Mouse (Mus musculus): ENCODE results near the gene Rhbdd2.
A peak's percentile ranks its signal among the peaks of the same experiment; 100 is the strongest.
"Not testable (repeated sequence)": the region's sequence is repeated elsewhere in the genome, so short reads cannot be mapped to it uniquely, and the experiment has no call there.

Rhbdd2 gene

GRCm38 (mm10) chr5:135632117-135632796, at the start of gene Rhbdd2:
Gene Rhbdd2 (plus strand): TSS chr5:135632618.
- peak; percentile 95 for DNase-seq (ENCODE audit: low spot score in 2 of 2)

GRCm38 (mm10) chr5:135585691-135586090, 46.7 kb upstream of the Rhbdd2 start:
- no peak for DNase-seq (ENCODE audit: low spot score in 2 of 2)

DNA sequence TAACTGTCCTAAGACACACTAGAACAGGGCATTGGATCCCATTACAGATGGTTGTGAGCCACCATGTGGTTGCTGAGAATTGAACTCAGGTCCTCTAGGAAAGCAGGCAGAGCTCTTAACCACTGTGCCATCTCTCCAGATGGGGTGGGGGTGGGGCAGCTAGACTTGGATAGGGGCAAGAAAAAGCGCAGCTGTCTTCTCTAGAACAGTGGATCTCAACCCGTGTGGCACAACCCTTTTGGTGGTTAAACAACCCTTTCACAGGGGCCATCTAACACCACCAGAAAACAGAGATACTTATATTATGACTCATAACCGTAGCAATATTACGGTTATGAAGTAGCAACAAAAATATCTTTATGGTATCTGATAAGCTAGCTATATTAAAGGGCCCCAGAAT, 44.7 kb upstream of the Rhbdd2 start:
- no peak for DNase-seq (ENCODE audit: low spot score in 2 of 2)

DNA sequence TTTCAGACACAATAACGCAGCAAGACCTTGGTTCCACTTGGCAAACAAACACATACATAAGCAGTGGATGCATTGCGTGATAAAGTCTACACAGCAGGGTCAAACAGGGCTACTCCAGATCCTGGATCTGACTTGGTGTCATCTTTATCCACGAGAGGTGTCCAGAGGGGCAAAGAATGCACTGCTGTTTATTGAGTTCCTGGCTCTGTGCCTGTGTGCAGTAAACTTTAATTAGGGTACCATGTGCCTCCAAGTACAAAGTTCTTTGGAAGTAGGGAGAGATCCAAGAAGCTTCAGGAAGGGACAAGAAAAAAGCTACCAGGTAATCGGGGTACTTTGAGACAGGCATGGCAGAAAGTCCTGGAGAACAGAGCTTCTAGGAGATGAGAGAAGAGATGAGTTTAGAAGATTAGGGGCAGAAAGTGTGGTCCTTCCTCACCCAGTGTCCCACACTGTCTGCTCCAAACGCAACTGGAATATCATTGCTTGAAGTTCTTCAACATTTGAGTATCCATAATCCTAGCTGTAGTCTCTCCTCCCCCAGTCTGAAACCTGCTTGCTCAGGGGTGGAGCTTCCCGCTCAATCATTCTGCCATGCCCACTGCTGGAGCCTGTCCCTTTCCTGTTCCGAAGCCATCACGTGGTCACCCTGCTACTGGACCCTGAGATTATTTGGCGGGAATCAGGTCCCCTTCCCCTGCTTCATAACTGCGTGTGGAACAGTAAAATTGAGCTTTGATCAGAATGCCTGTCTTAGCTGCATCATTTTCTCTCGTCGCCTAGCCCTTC, 42.2 kb upstream of the Rhbdd2 start:
- no peak for DNase-seq (ENCODE audit: low spot score in 2 of 2)

- DNase-seq (ENCODE audit: low spot score in 2 of 2), result not testable (repeated sequence)
These were observed 27.8 kb upstream of the Rhbdd2 start for GRCm38 (mm10) chr5:135604643-135605042.

- DNase-seq (ENCODE audit: low spot score in 2 of 2), result not testable (repeated sequence)
These were observed 25.7 kb upstream of the Rhbdd2 start for GRCm38 (mm10) chr5:135606717-135607116.

DNA sequence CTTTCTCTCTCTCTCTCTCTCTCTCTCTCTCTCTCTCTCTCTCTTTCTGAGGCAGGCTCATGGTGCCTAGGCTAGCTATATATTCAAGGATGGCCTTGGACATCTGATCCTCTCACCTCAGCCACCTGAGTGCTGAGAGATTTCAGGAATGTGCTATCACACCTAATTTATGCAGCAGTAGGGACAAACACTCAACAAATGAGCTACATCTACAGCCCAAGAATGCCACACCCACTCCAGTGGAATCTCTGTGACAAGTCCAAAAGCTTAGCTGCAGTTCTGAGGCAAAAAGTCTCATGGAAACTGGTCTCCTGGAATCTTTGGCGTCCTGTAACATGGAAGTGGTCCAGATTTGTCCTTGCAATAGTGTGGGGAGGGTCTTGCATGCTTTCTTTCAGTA, 24.8 kb upstream of the Rhbdd2 start:
- no peak for DNase-seq (ENCODE audit: low spot score in 2 of 2)

GRCm38 (mm10) chr5:135609794-135610193, 22.6 kb upstream of the Rhbdd2 start:
- no peak for DNase-seq (ENCODE audit: low spot score in 2 of 2)

GRCm38 (mm10) chr5:135619741-135620140, 12.7 kb upstream of the Rhbdd2 start:
- DNase-seq (ENCODE audit: low spot score in 2 of 2), result not testable (repeated sequence)

DNA sequence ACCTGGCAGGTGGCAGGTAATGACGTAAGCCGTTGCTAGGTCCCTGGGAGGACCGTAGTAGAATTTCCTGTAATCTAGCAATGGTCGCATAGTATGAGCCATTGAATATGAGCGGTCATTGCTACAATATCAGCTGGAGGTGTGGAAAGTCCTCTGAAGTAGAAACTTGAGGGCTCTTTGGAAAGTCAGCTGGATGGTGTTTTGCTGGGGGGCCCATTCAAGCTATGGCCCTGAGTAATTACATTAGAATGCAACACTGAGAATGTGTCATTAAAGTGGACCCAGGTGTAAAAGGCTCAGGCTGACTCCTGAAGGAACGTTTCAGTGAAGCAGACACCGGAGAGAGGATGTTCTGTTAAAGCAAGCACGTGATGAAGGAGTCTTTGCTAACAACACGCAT, 11.9 kb upstream of the Rhbdd2 start:
- DNase-seq (ENCODE audit: low spot score in 2 of 2), result no peak

GRCm38 (mm10) chr5:135621725-135622124, 10.7 kb upstream of the Rhbdd2 start:
- DNase-seq (ENCODE audit: low spot score in 2 of 2), result no peak

DNA sequence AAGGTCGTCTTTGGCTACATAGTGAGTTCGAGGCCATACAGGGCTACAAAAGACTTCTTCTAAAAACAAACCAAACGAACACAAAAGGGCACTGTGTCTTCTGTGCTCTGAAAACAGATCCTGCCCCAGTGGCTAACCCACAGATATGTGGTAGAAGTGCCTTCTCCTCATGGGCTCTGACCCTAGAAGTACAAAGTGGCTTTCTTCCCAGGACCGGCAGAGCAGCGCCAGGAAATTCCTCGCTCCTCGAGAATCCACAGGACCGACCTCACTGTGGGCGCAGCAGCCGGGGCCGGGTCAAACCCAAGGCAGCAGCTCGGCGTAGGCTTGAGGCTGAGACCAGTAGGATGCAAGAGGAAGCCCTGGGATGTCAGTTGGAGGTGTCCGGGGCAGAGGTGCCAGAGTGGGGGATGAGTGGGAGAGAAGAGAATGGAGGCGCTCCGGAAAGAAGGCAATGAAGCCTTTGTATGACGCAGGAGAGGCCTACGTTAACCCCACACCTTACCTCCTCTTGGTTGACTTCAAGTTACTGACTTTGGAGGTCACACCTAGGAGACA, 9.3 kb upstream of the Rhbdd2 start:
- no peak for DNase-seq (ENCODE audit: low spot score in 2 of 2)

GRCm38 (mm10) chr5:135628916-135629315, 3.5 kb upstream of the Rhbdd2 start:
- DNase-seq (ENCODE audit: low spot score in 2 of 2), result no peak

DNA sequence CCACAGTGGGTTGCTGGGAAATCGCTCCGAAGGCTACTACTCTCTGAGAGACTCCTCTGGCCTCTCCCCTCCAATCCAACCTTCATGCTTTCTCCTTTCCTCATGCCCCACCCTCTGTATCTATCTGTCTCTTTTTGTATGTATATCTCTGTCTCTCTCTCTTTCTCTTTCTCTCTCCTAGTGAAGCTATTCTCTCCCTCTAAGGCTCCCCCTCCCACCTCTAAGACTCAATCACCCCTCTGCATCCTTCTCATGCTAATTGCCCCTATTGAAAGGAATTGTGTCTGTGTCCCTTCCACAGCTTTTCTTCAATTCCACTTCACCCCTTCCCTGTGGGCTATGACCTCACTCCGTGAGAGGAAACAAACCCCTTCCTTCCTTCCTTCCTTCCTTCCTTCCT, 3.0 kb upstream of the Rhbdd2 start:
- DNase-seq (ENCODE audit: low spot score in 2 of 2), result no peak

DNA sequence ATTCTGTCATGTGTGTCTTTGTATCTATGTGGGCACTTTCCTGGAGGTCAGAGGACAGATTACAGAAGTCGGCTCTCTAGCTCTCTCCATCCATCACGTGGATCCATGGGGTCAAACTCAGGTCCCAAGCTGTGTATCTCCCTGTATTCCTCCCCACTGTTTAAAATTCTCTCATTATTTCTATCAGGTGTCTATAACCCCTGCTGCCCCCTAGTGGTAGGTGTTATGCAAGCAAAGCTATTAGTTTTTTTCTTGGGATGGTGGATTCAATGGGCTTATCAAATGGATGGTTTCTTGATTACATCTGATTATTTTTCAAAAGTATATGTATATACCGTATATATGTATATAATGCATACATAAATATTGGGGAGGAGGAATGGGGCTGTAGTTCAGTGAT, 1.8 kb upstream of the Rhbdd2 start:
- DNase-seq (ENCODE audit: low spot score in 2 of 2), result no peak

GRCm38 (mm10) chr5:135632797-135633144, 353 bp downstream of the Rhbdd2 start:
- DNase-seq (ENCODE audit: low spot score in 2 of 2), result no peak

- DNase-seq (ENCODE audit: low spot score in 2 of 2), result no peak
These were observed 7.5 kb downstream of the Rhbdd2 start for GRCm38 (mm10) chr5:135639760-135640458.

DNA sequence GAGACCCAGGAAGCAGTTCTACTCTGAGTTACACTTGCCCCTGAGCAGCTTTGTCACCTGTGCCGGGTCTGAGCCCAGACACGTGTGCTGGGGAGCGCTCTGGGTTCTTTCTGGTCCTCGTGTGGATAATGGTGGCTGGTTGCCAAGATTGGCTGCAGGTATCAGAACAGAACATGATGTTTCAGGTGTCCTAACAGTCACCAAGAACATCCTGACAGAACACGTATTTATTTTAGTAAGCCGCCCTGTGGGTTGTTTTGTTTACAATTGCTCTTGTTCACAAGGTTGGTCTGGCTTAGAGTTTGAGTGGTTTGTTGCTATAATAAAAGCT, 8.0 kb downstream of the Rhbdd2 start:
- no peak for DNase-seq (ENCODE audit: low spot score in 2 of 2)

DNA sequence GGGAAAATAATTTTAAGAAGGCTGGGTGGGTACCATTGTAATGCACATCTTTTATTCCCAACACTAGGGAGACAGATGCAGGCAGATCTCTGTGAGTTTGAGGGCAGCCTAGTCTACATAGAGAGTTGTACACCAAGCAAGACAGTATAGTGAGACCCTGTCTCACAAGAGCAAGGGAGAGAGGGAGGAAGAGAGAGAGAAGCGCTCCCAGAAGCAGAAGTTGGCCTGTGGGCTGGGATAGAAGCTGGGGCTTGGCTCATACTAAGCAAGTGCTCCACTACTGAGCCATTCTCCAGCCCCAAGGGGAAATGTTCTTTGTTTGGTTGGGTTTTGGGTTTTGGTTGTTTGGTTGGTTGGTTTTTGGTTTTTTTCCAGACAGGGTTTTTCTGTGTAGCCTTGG, 8.6 kb downstream of the Rhbdd2 start:
- no peak for DNase-seq (ENCODE audit: low spot score in 2 of 2)

DNA sequence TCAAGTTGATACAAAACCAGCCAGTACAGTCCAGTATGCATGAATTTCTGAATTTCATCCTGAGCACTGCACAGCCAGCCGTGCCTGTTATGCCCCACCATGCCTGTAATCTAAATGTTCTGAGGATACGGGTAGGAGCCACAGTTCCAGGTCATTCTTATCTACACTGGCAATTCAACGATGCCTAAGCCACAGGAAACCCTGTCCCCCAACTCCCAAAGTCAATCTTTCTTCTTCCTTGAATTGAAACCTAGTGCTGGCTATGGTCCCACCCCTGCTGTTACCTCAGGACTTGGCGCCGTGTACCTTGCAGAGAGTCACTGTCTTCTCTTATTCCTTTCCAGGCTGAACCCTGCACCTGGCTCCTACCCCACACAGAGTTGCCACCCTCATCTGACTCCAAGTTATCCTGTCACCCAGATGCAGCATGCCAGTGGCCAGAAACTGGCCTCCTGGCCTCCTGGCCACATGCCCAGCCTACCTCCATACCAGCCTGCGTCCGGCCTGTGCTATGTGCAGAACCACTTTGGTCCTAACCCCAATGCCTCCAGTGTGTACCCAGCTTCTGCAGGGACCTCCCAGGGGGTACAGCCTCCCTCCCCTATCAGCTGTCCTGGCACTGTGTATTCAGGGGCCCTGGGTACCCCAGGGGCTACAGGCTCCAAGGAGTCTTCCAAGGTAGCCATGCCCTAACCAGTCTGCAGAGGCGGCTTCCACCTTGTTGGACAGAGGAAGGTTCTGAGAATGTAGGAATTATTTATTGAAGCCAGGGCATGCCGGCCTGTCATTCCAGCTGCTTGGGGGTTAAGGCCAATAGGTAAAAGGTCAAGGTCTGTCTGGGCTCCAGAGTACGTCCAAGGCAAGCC, 10.5 kb downstream of the Rhbdd2 start:
- no peak for DNase-seq (ENCODE audit: low spot score in 2 of 2)

GRCm38 (mm10) chr5:135643552-135643842, 11.1 kb downstream of the Rhbdd2 start:
- DNase-seq (ENCODE audit: low spot score in 2 of 2), result no peak

- no peak for DNase-seq (ENCODE audit: low spot score in 2 of 2)
These were observed 11.5 kb downstream of the Rhbdd2 start for GRCm38 (mm10) chr5:135643869-135644268.

Measured in frontal cortex, postnatal 10 days (tissue).